Mouse (Mus musculus) MN1 (cell line): ENCODE results near the gene Jun.
A peak's percentile ranks its signal among the peaks of the same experiment; 100 is the strongest.

Experiments used
- DNase-seq: peaks from one replicate; pipeline ENCODE4 v3.0.0-alpha.2; 2016; ENCODE audit warnings: low spot score

Gene Jun

DNA sequence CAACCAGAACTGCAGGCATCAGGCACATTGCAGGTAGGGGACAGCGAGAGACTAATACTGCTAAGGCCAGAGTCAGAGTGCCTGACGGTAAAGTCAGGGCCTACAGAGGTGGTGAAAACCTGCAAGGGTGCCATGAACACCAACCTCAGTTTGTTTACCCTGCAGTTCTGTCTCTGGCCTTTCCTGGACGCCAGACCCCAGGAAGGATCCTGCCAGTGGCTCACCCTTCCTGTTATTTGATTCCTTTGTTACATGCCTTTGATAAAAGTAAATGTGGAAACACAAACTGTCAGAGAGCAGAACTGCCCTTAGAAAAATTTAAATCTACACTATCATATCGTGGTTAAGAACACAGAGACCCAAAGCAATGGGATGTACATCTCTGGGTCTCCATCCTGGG is 20.9 kb downstream of the Jun start:
- no peak for DNase-seq

DNA sequence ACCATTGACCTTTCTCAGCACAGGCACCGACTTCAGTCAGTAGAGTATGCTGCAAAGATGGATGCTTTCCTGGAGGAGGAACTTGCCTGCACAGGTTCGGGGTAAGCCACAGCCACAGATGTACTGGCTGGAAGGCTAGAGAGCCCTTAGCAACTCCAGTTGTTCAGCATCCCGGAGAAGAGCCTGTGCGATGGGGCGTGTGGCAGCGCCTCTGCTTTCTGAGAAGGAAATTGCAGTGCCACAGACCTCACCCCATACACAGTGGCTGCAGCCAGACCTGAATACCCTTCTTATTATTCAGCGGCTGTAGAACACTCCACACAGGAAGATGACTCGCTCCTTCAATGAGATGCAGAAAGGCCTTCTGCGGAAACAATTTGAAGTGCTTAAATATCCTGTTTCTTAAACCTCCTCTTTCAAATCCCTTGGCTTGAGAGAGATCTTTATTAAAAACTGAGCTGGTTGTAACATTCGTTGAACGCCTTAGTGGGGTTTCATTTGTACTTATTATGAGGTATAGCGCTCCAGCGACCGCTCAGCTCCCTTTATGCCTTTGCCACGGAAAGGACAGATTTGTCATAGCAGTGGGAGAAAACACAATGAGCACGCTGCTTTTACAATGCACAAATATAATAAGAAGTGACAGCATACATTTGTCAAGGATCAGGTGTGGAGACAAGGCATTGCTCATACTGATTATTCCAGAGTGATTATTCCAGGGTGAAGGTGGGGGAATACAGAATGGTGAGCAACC is 26.0 kb downstream of the Jun start:
- peak; percentile 8 for DNase-seq

DNA sequence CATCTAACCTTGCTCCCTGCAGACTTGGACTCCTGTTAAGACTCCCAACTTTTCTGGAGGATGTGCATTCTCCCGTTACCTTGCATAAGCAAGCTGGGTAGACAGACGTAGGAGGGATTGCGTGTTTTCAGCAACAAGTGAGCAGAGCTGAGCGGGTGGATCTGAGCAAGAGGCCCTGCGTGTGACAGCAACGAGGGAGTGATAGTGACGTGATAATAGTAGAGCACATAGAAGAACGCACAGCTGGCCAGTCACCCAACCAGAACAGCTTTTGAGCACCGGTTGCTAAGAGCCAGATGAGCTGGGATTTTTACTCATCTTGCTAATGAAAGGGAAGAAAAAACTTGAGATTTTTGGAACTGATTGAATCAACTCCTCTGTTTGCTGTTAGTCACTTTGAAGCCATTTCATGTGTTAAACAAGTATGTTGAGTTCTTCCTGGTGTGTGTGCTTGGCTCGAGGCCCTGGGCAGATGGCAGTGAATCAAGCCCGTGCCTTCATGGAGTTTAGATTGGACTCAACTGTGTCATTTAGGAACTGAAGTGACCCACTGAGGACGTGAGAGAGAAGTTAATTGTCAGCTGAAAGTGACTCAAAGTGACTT is 28.6 kb downstream of the Jun start:
- no peak for DNase-seq

DNA sequence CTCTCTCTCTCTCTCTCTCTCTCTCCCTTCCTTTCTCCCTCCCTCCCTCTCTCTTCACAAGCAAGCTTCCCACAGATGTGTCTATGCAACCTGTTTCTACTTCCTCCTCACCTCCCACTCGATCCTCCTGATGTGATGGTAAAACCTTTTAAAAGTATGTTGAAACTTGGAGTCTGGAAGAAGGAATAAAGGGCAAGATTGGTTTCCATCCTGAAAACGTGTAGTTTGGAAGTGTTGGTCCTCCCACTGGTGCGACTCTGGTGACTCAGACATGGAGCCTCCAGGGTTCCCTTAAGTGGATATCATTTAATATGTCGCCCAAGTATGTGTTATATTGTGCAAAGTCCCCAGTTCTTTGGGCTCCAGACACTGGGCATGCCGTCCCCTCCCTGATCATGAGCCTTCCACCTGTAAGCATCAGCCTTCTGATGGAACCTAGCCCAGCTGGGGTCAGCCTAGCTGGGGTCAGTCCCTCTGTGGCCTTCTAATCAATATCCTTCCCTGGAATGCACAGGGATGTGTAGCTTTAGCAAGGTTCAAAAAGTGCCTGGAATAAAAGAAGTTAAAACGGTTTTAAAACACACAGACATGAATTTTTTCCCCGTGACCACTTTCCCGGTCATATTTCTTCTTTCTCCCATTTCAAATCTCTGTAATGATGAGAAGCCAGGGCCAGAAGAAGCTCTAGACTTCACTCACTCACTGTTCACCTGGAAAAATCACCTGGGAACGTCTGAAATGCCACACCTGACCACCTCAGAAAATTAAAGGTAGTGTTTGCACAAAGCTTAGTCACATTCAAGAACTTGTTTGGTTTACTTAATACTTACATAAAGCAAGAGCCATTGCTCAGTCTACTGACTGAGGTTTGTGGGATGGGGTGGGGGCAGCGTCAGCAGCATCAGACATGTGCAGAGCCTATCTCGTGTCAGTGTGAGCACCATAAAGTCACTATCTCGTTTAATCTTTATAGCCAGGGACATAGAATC is 30.1 kb downstream of the Jun start:
- DNase-seq = no peak

DNA sequence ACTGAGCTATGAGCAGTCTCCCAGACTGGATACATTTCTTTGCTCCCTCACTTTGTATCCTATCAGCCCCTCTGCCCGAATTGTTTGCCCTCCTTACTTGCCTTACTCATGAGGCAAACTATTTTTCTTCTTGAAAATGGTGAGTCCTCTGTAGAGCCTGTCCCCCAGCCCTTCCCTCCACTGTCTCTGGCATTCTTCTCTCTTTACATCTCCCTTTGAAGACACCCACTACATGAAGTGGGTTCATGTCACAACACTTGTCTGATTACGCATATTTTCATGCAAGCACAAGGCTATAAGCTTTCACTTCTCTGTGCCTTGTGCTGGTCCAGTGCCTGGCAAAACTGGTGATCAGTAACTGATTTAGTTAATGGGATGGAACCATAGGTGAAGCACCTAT is 31.8 kb downstream of the Jun start:
- DNase-seq = no peak

DNA sequence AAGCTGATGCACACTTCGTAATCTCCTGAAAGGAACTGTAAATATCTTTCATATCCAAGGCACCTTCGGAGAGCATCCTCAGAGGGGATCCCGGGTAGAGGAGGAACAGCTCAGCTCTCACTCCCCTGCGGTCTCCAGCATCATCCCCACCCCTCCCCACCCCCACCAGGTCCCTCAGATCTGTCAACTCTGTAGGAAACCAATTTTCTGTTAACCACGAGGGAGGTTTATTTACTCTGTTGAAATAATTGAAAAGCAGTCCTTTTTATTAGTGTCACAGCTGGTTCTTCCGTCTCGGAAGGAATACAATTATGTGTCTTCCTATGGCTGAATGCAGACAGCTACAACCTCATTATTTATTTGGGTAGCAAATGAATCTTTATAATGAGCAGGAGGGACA is 33.8 kb downstream of the Jun start:
- no peak for DNase-seq

DNA sequence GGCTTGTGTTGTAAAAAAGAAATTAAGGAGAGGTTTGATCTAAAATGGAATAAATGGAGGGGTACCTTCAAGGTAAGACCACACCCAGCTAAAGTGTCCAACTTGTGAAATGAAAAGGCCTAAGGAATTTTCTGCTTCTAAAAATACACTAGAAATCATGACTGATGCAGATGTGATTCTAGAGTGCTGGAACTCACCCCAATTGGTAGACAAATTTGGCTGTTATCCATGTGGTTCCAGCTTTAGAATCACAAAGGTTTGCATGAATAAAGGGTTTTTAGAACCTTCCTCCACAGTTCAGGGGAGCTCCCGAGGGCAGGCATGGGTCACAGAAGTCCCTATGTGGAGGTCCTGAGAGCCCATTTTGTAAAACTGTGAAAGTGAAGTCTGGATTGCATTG is 39.3 kb downstream of the Jun start:
- no peak for DNase-seq

DNA sequence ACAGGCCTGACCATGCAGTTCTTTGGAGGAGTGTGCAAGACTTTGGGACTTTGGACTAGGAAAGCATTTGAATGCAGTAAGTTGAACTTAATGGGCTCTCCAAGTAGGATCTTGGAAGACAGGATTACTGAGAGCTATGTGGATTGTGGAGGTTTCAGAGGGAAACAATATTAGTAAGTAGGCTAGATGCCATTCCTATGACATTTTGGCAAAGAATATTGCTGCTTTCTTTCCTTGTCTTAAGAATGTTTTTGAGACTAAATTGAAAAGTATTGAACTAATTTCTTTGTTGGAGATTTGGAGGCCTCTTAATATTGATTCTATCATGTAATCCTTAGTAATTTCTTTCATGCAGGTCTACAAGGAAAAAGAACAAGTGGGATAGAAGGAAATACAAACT is 39.8 kb downstream of the Jun start:
- no peak for DNase-seq

DNA sequence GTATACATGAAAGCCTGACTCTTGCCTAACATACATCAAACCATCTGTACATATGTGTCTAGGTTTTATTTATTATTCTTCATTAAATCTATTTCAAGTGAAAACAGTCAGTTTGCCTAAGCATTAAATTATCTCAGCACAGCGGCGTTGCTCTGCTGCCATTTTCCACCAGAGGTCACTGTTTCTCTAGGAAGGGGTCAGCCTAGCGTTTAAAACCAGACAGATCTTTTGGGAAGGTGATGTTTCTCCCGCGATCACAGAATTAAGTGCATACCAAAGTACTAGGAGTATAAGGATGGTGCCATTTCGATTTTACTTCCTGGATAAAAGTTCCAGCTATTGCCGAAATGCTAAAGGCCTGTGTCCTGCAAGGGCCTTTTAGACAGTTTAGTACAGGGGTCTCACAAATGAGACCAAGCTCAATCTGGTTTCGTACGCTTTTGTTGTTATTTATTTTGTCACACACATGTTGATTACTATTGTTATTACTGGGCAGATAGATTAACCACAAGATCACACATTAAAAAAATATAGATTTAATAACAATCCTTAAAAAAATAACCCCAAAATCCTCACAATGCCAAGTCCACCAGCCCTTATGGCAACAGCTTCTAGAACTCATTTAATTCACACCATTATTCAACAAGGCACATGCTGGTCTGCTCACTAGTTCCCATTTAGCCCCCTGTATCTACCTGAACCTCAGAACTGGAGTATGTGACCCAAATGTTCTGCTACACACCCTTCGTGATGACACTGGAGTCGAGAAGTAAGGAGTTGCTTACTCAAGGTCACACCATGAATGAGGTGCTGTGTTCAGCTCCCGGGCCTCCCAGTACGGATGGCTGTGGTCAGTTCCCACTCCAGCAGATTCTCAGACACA is 43.6 kb downstream of the Jun start:
- peak; percentile 52 for DNase-seq

DNA sequence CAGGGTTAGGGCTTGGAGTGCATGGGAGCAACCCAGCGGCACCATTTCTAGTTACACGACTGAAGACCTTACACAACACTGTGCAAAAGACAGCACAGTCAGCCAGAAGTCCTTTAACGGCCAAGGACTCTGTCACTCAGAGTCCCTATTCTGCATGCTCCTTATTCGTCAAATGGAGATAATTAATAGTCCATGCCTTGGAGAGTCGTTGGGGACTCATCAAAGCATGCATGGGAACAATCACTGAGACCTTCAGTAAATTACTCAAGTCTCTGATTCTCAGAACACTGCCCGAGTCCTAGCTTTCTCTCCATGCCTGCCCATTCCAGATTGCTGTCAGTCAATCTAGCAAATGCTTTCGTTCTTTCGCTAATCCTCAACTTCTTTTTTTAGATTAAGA is 44.3 kb downstream of the Jun start:
- no peak for DNase-seq

DNA sequence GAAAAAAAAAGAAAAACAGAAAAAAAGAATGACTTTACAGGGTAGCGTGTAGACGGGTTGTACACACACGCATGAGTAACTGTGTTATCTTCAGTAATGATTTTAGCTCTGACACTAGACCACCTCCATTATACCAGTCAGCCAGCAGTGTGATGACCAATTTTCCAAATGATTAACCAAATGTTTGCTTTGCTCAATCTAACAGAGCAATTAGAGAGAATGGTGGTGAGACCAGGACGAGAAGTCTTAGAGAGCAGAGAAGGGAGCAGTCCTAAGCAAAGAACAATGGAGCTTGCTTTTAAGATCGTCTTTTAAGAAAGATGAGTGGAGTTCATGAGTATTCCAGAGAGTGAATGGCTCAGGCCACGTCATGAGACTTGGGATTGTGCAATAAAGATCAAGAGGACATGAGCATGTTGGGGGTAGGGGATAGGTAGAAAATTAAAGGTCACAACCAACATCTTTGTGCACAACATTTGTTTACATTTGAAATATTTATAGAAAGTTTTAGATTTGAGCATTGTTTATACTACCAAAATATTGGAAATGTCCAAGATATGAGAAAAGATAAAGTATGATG is 46.7 kb downstream of the Jun start:
- no peak for DNase-seq

DNA sequence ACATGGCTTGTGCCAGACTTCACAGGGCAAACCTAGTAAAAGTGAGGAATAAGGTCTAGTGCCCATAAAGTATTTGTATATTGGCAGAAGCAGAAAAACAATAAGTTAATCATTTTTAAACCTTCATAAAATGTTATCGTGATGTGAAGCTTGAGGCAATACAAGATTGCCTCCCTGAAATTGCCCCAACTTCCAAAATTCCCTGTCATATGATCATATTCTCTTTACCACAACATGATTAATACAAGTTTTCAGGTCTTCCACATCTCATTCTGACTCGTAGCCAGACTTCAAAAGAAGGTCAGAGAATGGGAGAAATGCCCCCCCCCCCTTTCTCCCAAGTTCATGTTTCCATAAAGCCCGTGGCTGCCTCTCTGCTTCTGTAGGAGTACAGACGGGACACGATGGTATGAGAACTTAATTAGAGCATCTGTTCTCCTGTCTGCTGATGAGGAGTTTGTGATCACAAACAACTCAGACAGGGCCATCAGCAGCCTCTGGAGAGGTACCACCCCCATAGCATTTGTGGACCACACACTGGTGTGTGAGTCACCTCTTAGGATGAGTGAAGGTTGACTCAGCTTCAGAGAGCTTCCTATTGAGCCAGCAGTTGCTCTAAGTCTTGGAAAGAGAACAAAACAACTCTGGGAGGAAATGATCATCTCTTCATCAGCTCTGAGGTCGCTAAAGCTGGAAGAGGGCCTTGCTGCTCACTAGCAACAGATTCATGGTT is 50.8 kb downstream of the Jun start:
- no peak for DNase-seq

DNA sequence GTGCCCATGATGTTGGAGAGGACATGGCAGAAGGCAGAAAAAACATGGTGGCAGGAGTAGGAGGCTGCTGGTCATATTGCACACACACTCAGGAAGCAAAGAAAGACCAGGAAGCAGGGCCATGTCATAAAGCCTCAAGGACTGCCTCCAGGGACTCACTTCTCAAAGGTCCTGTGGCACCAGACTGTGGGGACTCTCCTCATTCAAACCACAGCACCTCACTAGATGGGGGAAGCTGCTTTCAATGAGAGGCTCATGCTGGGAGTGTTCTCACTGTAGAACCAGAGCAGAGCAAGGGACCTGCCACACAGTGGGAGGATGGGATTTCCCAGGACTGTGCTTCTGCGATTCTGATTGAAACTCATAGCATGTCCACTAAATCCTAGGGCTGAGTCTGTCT is 51.9 kb downstream of the Jun start:
- DNase-seq = no peak

DNA sequence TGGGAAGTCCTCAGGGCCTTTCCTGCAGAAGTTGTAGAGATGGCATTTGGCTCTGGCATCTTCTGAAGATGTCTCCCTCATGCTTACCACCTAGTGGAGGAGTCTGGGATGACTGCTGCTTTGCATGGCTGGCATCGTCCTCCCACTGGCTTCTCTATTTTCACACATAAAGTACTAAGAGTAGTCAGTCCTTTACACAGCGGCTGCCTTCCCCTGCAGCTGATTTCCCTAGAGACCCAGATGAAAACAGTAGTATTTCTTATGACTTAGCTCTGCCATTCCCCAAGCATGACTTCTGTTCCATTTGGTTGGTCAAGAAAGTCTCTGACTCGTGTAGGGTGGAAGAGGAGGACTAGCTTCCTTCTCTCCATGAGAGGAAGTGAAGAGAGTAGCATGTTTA is 52.8 kb downstream of the Jun start:
- no peak for DNase-seq
